Mouse (Mus musculus) cortical plate, adult 2 months (tissue): ENCODE results near the gene Asl.
A peak's percentile ranks its signal among the peaks of the same experiment; 100 is the strongest.

Source experiments
- CTCF ChIP-seq: fragments of 200-500 bp; IDR thresholded peaks from 2 replicates; pipeline ENCODE4 v1.5.1; 2011; ENCODE audit warnings: mild to moderate bottlenecking, control low read depth, low read length; ENCODE audit not compliant: insufficient read depth; ENCODE audit errors: extremely low read depth
- POLR2A ChIP-seq: fragments of 200-500 bp; IDR thresholded peaks from 2 replicates; pipeline ENCODE4 v1.6.1; 2011; ENCODE audit warnings: mild to moderate bottlenecking, low read length, control low read depth; ENCODE audit not compliant: insufficient read depth; ENCODE audit errors: extremely low read depth

GRCm38 (mm10) chr5:130065579-130065978, 36.5 kb upstream of the Asl start:
- TF ChIP-seq CTCF, result peak; percentile 39
- TF ChIP-seq POLR2A, result no peak
